23 mouse cellular contexts compared by ENCODE assay signal in the genomic region with DNA sequence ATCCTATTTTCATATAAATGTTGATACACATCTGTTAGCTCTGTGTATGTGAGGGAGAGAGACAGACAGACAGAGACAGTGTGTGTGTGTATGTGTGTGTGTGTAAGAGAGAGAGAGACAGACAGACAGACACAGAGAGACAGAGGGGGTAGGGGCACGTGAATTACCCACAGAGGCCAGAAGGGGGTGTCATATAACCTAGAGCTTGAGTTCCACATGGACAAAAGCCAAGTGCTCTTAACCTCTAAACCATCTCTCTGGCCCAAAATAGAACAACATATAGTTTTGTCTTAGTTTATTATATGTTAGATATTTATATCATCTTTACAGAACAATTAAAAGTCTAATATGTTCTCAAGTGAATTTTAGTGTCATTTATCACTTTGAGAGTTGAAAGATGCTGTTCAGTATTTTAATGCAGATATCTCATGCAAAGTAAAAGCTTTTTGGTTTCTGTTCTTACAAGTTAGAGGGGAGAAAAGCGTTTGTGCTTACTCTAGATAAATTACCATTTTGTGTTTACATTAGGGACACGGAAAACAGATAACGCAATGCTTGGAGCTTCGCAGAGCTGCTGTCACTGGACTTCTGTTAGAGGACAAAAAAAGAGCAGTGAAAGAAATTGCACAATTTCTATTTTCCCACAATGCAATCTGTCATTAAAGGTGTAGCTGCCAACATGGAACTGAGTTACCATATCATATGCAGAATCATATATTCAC.
DNase-seq lines count a peak whose midpoint lies in the region; ATAC-seq and TF ChIP-seq lines count a peak whose summit lies in the region.
"Had no signal": no experiment of that assay in that cellular context is flagged by ENCODE, and none has a peak within 500 bp of the region (broad histone marks: within the 10 kb centered on the region; RNA-seq: fewer than 3 reads in every experiment).

No protein-coding gene starts in this region.

- H3K4me3 ChIP-seq in liver, adult 2 months (ENCODE audit: insufficient read depth, low read depth, low read length): peak overlapping the region; percentile 13; the same call in 1 of the 2 replicates
- H3K4me3 ChIP-seq in liver, embryonic 12.5 days: no peak overlapping the region
- no peak overlapping the region for H3K4me3 ChIP-seq in C2C12 (ENCODE audit: insufficient read depth, poor library complexity, severe bottlenecking)
- H3K4me3 ChIP-seq: embryonic facial prominence, embryonic 10.5 days; forebrain, embryonic 10.5 days; heart, embryonic 12.5 days; hindbrain, embryonic 10.5 days; midbrain, embryonic 13.5 days had no signal

- TF ChIP-seq POLR2A in liver, adult 2 months (IDR thresholded peaks at IDR 0.05; ENCODE audit: extremely low read depth, insufficient read depth, low read length): no peak

- peak; percentile 93 for DNase-seq in liver, adult 2 months (ENCODE audit: extremely low read depth, low read depth, low spot score)
- DNase-seq in 3T3-L1 (ENCODE audit: low read depth, low spot score) (peak; percentile 14), ZHBTc4 (ENCODE audit: low read depth, low spot score) (peak; percentile 18)
- DNase-seq: adrenal gland, postnatal 25 days; cerebellum, adult 9-10 months; gastrocnemius, postnatal 25 days; heart, adult 18-20 months; heart, postnatal 10 days; kidney, adult 9 months; kidney, postnatal 25 days; spleen, adult 18-20 months; thymus, postnatal 14 days had no signal

- WGBS in liver, adult 2 months: 7% methylated on average over 5 of the region's 5 CpGs
- whole genome bisulfite sequencing in liver, embryonic 12.5 days (ENCODE audit: insufficient replicate concordance): 41% methylated on average over 5 of the region's 5 CpGs

- no peaks in the 10 kb centered on the region for H3K36me3 ChIP-seq in liver, adult 2 months (ENCODE audit: control insufficient read depth, insufficient read depth, low read length)
- no peaks in the 10 kb centered on the region for H3K36me3 ChIP-seq in liver, embryonic 12.5 days
- H3K36me3 ChIP-seq in C2C12 (ENCODE audit: control insufficient read depth, insufficient read depth): no peaks in the 10 kb centered on the region
- H3K36me3 ChIP-seq: embryonic facial prominence, embryonic 10.5 days; forebrain, embryonic 10.5 days; heart, embryonic 12.5 days; hindbrain, embryonic 10.5 days; midbrain, embryonic 13.5 days had no signal

- H3K79me3 ChIP-seq in C2C12 (ENCODE audit: low read depth): no peaks in the 10 kb centered on the region

- no peaks in the 10 kb centered on the region for H3K27me3 ChIP-seq in liver, adult 2 months (ENCODE audit: control insufficient read depth, insufficient read depth, low read length)
- no peaks in the 10 kb centered on the region for H3K27me3 ChIP-seq in liver, embryonic 12.5 days (replicated peaks)
- no peaks in the 10 kb centered on the region for H3K27me3 ChIP-seq in C2C12 (ENCODE audit: control insufficient read depth, insufficient read depth, insufficient read length)
- H3K27me3 ChIP-seq: heart, embryonic 12.5 days; midbrain, embryonic 13.5 days had no signal

- no peak overlapping the region for H3ac ChIP-seq in C2C12 (ENCODE audit: control insufficient read depth, insufficient read length, low read depth)

- peak overlapping the region; percentile 69 for H3K27ac ChIP-seq in liver, adult 2 months (replicated peaks; ENCODE audit: insufficient read depth, low read depth, low read length)
- no peak overlapping the region for H3K27ac ChIP-seq in liver, embryonic 12.5 days
- H3K27ac ChIP-seq: embryonic facial prominence, embryonic 10.5 days; forebrain, embryonic 10.5 days; hindbrain, embryonic 10.5 days; hindbrain, postnatal 0 days; midbrain, embryonic 13.5 days had no signal

- no peak for ATAC-seq in liver, embryonic 12.5 days
- no peak for ATAC-seq in megakaryocyte-erythroid progenitor cell, adult 5-6 weeks (replicated peaks; ENCODE audit: low FRiP score, low TSS enrichment, poor library complexity, severe bottlenecking)
- ATAC-seq in megakaryocyte, adult 5-6 weeks (ENCODE audit: poor library complexity, severe bottlenecking): no peak
- ATAC-seq: hindbrain, postnatal 0 days; intestine, embryonic 16.5 days; midbrain, embryonic 13.5 days had no signal

- peak; percentile 46 for TF ChIP-seq CTCF in liver, adult 2 months (IDR thresholded peaks at IDR 0.05; ENCODE audit: low read depth, low read length)
- TF ChIP-seq CTCF in C2C12 (IDR thresholded peaks at IDR 0.05; ENCODE audit: control insufficient read depth, insufficient read depth, insufficient read length): no peak

- no peaks in the 10 kb centered on the region for H3K79me2 ChIP-seq in liver, adult 2 months (ENCODE audit: control insufficient read depth, insufficient read depth, low read length)
- no peaks in the 10 kb centered on the region for H3K79me2 ChIP-seq in C2C12 (ENCODE audit: control insufficient read depth, insufficient read depth)

- H3K4me1 ChIP-seq in liver, adult 2 months (ENCODE audit: control insufficient read depth, insufficient read depth, low read length): peaks cover 8% of the 10 kb centered on the region; the same call in 1 of the 2 replicates
- no peaks in the 10 kb centered on the region for H3K4me1 ChIP-seq in liver, embryonic 12.5 days
- H3K4me1 ChIP-seq: embryonic facial prominence, embryonic 10.5 days; forebrain, embryonic 10.5 days; heart, embryonic 12.5 days; hindbrain, embryonic 10.5 days; midbrain, embryonic 13.5 days had no signal

- no peak overlapping the region for H3K9ac ChIP-seq in liver, adult 2 months (ENCODE audit: low read depth, low read length)
- no peak overlapping the region for H3K9ac ChIP-seq in liver, embryonic 12.5 days
- H3K9ac ChIP-seq: heart, embryonic 12.5 days; midbrain, embryonic 13.5 days had no signal

- no peaks in the 10 kb centered on the region for H3K9me3 ChIP-seq in liver, embryonic 12.5 days (replicated peaks)
- H3K9me3 ChIP-seq: embryonic facial prominence, embryonic 10.5 days; forebrain, embryonic 10.5 days; heart, embryonic 12.5 days; hindbrain, embryonic 10.5 days; midbrain, embryonic 13.5 days had no signal

- H3K4me2 ChIP-seq in liver, embryonic 12.5 days: no peak overlapping the region
- H3K4me2 ChIP-seq: heart, embryonic 12.5 days; midbrain, embryonic 13.5 days had no signal

TF ChIP-seq in C2C12, 6 proteins besides CTCF, POLR2A, EP300 and RAD21:
- TF ChIP-seq MYOD1 (IDR thresholded peaks at IDR 0.05; ENCODE audit: control insufficient read depth, insufficient read length, low read depth) (no peak), CEBPB (IDR thresholded peaks at IDR 0.05; ENCODE audit: low read depth) (peak; percentile 22), MAX (IDR thresholded peaks at IDR 0.05) (no peak)

Comparison
In these comparisons a context has a peak if more than half of its experiments do, and no peak if none do; other contexts are left out.
1. DNase-seq: peak in every context shown above with its lines; median percentile 93 in liver, adult 2 months; 18 in ZHBTc4; 14 in 3T3-L1.